Mouse (Mus musculus) kidney, postnatal 0 days (tissue): ENCODE measurements around the gene Psmd3. TPM values are rescaled to one million over a fixed set of nuclear protein-coding genes. Genes with fewer than 3 reads are reported as not detected.
A peak's percentile ranks its signal among the peaks of the same experiment; 100 is the strongest.

Experiments
- ATAC-seq: fragments of 200-750 bp; cut with Nextera tagmentation; replicated peaks from 2 replicates; pipeline ENCODE4 v1.8.0; 2017; ENCODE audit warnings: low read depth, moderate number of reproducible peaks, moderate TSS enrichment, moderate library complexity; ENCODE audit not compliant: low FRiP score
- DNase-seq: peaks from one replicate; pipeline ENCODE4 v3.0.0-alpha.2; 2016; ENCODE audit warnings: low spot score
- H3K27ac ChIP-seq: fragments of 300-500 bp; sonication (generic); 2 replicates; pipeline ENCODE4 v1.5.1; 2014; ENCODE audit warnings: mild to moderate bottlenecking
- H3K27me3 ChIP-seq: fragments of 300-500 bp; sonication (generic); 2 replicates; pipeline ENCODE4 v1.6.1; 2014; ENCODE audit warnings: low read length, mixed read lengths; ENCODE audit not compliant: insufficient read depth
- H3K36me3 ChIP-seq: fragments of 300-500 bp; sonication (generic); 2 replicates; pipeline ENCODE4 v1.6.1; 2014; ENCODE audit warnings: low read length, mixed read lengths; ENCODE audit not compliant: insufficient read depth
- H3K4me1 ChIP-seq: fragments of 300-500 bp; sonication (generic); replicated peaks from 2 replicates; pipeline ENCODE4 v1.6.1; 2014; ENCODE audit warnings: antibody characterized with exemption, low read length, mixed read lengths; ENCODE audit not compliant: insufficient read depth
- H3K4me2 ChIP-seq: fragments of 300-500 bp; sonication (generic); 2 replicates; pipeline ENCODE4 v1.6.1; 2014; ENCODE audit warnings: mild to moderate bottlenecking, low read length, moderate library complexity, mixed read lengths
- H3K4me3 ChIP-seq: fragments of 300-500 bp; sonication (generic); replicated peaks from 2 replicates; pipeline ENCODE4 v1.5.1; 2014; ENCODE audit warnings: low read depth, low read length
- H3K9ac ChIP-seq: fragments of 300-500 bp; sonication (generic); 2 replicates; pipeline ENCODE4 v1.6.1; 2014; ENCODE audit warnings: low read depth, low read length
- H3K9me3 ChIP-seq: fragments of 300-500 bp; sonication (generic); replicated peaks from 2 replicates; pipeline ENCODE4 v1.6.1; 2016; ENCODE audit warnings: low read length, inconsistent platforms, mixed read lengths
- CTCF ChIP-seq: IDR thresholded peaks from 2 replicates; pipeline ENCODE4 v1.5.1; 2016; ENCODE audit warnings: antibody characterized with exemption, low read depth, mild to moderate bottlenecking, moderate library complexity
- WGBS: fragments of 180-500 bp; shearing (Covaris S2); extraction: QIAGEN DNeasy Blood & Tissue Kit; methylation state at CpG from one replicate; pipeline ENCODE4 v1.1.7; 2014; 5-methylcytosine and 5-hydroxymethylcytosine counted together
- polyA plus RNA-seq: library from polyadenylated mRNA; unstranded; fragments of >200 nt; fragmentation: Nextera tagmentation; extraction: Ambion mirVana; gene quantifications from 2 replicates; pipeline ENCODE4 v1.2.1, GENCODE M21; 2015

Psmd3 gene
- polyA plus RNA-seq, 1 experiment from 2014 or later, result 234 TPM

DNA sequence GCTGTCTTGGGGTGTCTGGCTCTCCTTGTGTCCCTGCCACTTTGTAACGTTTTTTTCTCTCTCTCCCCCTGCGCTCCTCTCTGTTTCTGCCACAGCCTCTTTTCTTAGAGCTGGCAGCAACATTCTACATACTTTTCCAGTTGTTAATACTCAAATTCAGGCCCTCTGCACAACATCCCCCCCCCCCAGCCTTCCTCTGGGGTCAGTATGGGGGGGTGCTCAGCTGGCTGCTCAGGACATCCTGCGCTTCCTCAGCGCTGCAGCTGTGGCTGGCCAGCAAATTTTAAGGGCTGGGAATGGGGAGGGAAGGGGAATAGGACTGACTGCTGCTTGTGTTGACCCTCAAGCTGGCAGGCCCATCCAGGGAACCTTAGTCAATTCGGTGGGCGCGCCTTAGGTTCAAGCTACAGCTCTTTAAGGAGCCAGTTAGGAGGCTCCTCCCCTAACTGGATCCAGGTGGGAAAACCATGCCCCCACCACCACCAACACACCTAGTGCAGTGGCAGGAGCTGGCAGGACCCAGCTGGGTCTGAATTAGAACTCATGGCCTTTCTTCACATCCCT, 62.2 kb downstream of the Psmd3 start:
- peaks cover 81% of the 10 kb centered on the region for H3K4me1 ChIP-seq
- H3K9ac ChIP-seq, result peak overlapping the region; percentile 42; the same call in 1 of the 2 replicates
- DNase-seq (no peak), ATAC-seq (no peak)
- H3K4me3 ChIP-seq, result peak overlapping the region; percentile 97; the same call in 1 of the 2 replicates
- H3K27me3 ChIP-seq, result no peaks in the 10 kb centered on the region
- 29% methylated on average over 7 of the region's 7 CpGs for WGBS
- peak overlapping the region; percentile 95 for H3K27ac ChIP-seq
- H3K36me3 ChIP-seq, result no peaks in the 10 kb centered on the region
- TF ChIP-seq CTCF, result no peak
- no peaks in the 10 kb centered on the region for H3K9me3 ChIP-seq
- H3K4me2 ChIP-seq, result peak overlapping the region; percentile 84

Other genes with a start within 250 kb of the Psmd3 start
- 155 and 158 TPM in 2 replicates for gene Mien1, start 243.6 kb upstream of the Psmd3 start, polyA plus RNA-seq
- gene Grb7, start 236.2 kb upstream of the Psmd3 start, polyA plus RNA-seq, result 66.9 and 73.2 TPM in 2 replicates
- 0.26 and 0.29 TPM in 2 replicates for gene Ikzf3, start 136.5 kb upstream of the Psmd3 start, polyA plus RNA-seq
- 0.43 and 0.64 TPM in 2 replicates for gene Zpbp2, start 131.5 kb upstream of the Psmd3 start, polyA plus RNA-seq
- 50.1 and 51.3 TPM in 2 replicates for gene Ormdl3, start 95.2 kb upstream of the Psmd3 start, polyA plus RNA-seq
- gene Lrrc3c, start 84.3 kb upstream of the Psmd3 start, polyA plus RNA-seq, result not detected in 2 replicates
- 0.92 and 1.2 TPM in 2 replicates for gene Gm12355, start 56.9 kb upstream of the Psmd3 start, polyA plus RNA-seq
- gene Gsdma3, start 56.2 kb upstream of the Psmd3 start, polyA plus RNA-seq, result not detected in 2 replicates
- gene Gsdma2, start 35.8 kb upstream of the Psmd3 start, polyA plus RNA-seq, result not detected in 2 replicates
- gene Gsdma, start 18.2 kb upstream of the Psmd3 start, polyA plus RNA-seq, result 0.21 TPM in 1 of 2 replicates, not detected in the other
- gene Csf3, start 18.7 kb downstream of the Psmd3 start, polyA plus RNA-seq, result 0.13 and 0.19 TPM in 2 replicates
- 38.3 and 41.2 TPM in 2 replicates for gene Med24, start 46.9 kb downstream of the Psmd3 start, polyA plus RNA-seq
- gene Thra, start 58.1 kb downstream of the Psmd3 start, polyA plus RNA-seq, result 26.1 TPM in 2 replicates
- gene Nr1d1, start 92.8 kb downstream of the Psmd3 start, polyA plus RNA-seq, result 3.1 and 3.5 TPM in 2 replicates
- 17.8 and 19.3 TPM in 2 replicates for gene Msl1, start 113.0 kb downstream of the Psmd3 start, polyA plus RNA-seq
- gene Casc3, start 122.4 kb downstream of the Psmd3 start, polyA plus RNA-seq, result 24.6 and 25.7 TPM in 2 replicates
- 0.77 and 1.0 TPM in 2 replicates for gene Rapgefl1, start 154.2 kb downstream of the Psmd3 start, polyA plus RNA-seq
- gene Wipf2, start 181.1 kb downstream of the Psmd3 start, polyA plus RNA-seq, result 3.4 and 3.5 TPM in 2 replicates
- 12.3 and 15.5 TPM in 2 replicates for gene Cdc6, start 225.2 kb downstream of the Psmd3 start, polyA plus RNA-seq
- 25.7 and 26.3 TPM in 2 replicates for gene Rara, start 245.3 kb downstream of the Psmd3 start, polyA plus RNA-seq